Mouse (Mus musculus) CH12.LX (cell line): Measurements from ENCODE around the gene Icam5.
"Not testable (repeated sequence)": the region's sequence is repeated elsewhere in the genome, so short reads cannot be mapped to it uniquely, and the experiment has no call there.

Experiments used
- CHD2 ChIP-seq: IDR thresholded peaks from 2 replicates; pipeline ENCODE4 v1.6.1; 2011; ENCODE audit warnings: low read length, improper control_type of control experiment
- CTCF ChIP-seq, 2 experiments: IDR thresholded peaks in 1 of 2; conservative IDR thresholded peaks in 1 of 2; 2 replicates each; pipeline ENCODE4 v1.5.1; 2011 to 2012; ENCODE audit warnings: low read depth in 2 of 2, low read length in 2 of 2, improper control_type of control experiment in 1 of 2, inconsistent platforms in 1 of 2, mild to moderate bottlenecking in 1 of 2, moderate library complexity in 1 of 2
- E2F4 ChIP-seq: IDR thresholded peaks from 2 replicates; pipeline ENCODE4 v1.6.1; 2011; ENCODE audit warnings: low read depth, low read length, improper control_type of control experiment; ENCODE audit not compliant: insufficient replicate concordance
- EP300 ChIP-seq: IDR thresholded peaks from 2 replicates; pipeline ENCODE4 v1.6.1; 2011; ENCODE audit warnings: low read length, improper control_type of control experiment
- ETS1 ChIP-seq: conservative IDR thresholded peaks from 2 replicates; pipeline ENCODE4 v1.6.1; 2012; ENCODE audit warnings: low read depth, mild to moderate bottlenecking, inconsistent platforms, low read length, improper control_type of control experiment, moderate library complexity
- HCFC1 ChIP-seq: IDR thresholded peaks from 2 replicates; pipeline ENCODE4 v1.6.1; 2012; ENCODE audit warnings: low read depth, mild to moderate bottlenecking, inconsistent platforms, low read length, improper control_type of control experiment
- MYC ChIP-seq: IDR thresholded peaks from 2 replicates; pipeline ENCODE4 v1.6.1; 2011; ENCODE audit warnings: low read depth, mild to moderate bottlenecking, improper control_type of control experiment, low read length
- POLR2A ChIP-seq: IDR thresholded peaks from 2 replicates; pipeline ENCODE4 v1.6.1; 2011; ENCODE audit warnings: low read depth, mild to moderate bottlenecking, improper control_type of control experiment, low read length
- SIN3A ChIP-seq: IDR thresholded peaks from 2 replicates; pipeline ENCODE4 v1.6.1; 2012; ENCODE audit warnings: low read length, improper control_type of control experiment, inconsistent platforms

DNA sequence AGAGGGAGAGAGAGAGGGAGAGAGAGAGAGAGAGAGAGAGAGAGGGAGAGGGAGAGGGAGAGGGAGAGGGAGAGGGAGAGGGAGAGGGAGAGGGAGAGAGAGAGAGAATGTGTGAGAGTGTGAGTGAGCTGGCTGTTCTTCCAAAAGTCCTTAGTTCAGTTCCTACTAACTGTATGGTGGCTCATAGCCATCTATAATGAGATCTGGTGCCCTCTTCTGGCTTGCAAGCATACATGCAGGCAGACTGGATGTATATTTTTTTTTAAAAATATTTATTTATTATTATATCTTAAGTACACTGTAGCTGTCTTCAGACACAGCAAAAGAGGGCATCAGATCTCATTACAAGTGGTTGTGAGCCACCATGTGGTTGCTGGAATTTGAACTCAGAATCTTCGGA, 33.5 kb upstream of the Icam5 start:
- peak; percentile 18 to 64; a peak in 2 of 4 replicates for TF ChIP-seq CTCF (conservative IDR thresholded peaks at IDR 0.05 in 1 of 2, IDR thresholded peaks at IDR 0.05 in 1 of 2; ENCODE audit: low read depth in 2 of 2, low read length in 2 of 2)
- not testable (repeated sequence) for TF ChIP-seq EP300, POLR2A, MYC, E2F4, SIN3A, CHD2, HCFC1, ETS1
